Mouse (Mus musculus) Patski (cell line): Measurements from ENCODE around the gene Dscaml1. TPM values are rescaled to one million over a fixed set of nuclear protein-coding genes. Genes with fewer than 3 reads are reported as not detected.
A peak's percentile ranks its signal among the peaks of the same experiment; 100 is the strongest.

Source experiments
- ATAC-seq: fragments of 100-300 bp; one replicate; pipeline ENCODE4 v1.8.0; 2021
- CTCF ChIA-PET: fragments of 350-600 bp; sonication (Branson Sonifier 250); formaldehyde crosslinking; loops from one replicate; lab custom pipeline; 2022; ENCODE audit warnings: inconsistent platforms; lab: Charles Lee
- POLR2A ChIA-PET: fragments of 350-600 bp; sonication (Branson Sonifier 250); formaldehyde crosslinking; loops from one replicate; lab custom pipeline; 2022; ENCODE audit warnings: antibody characterized with exemption, inconsistent platforms; lab: Charles Lee
- DNase-seq: peaks from one replicate; pipeline ENCODE4 v3.0.0-alpha.2; 2011; ENCODE audit warnings: low read depth, low spot score
- H3K27me3 ChIP-seq: fragments of 371-371 bp; one replicate; pipeline ENCODE4 v1.5.1; 2021
- CTCF ChIP-seq: fragments of 100-300 bp; IDR thresholded peaks from one replicate; pipeline ENCODE4 v1.5.1; 2021
- in situ Hi-C: fragments of 300-500 bp; cut with MboI; formaldehyde crosslinking; loops from 3 replicates; pipeline ENCODE4 v1.11.1; 2018; ENCODE audit warnings: low pct_unique_long_range_greater_than_20kb, mixed read lengths
- polyA plus RNA-seq: library from polyadenylated mRNA; unstranded; gene quantifications from one replicate; pipeline ENCODE4 v1.2.3, GENCODE M21; 2021

The Dscaml1 gene
- polyA plus RNA-seq, 1 experiment from 2014 or later: 0.01 TPM

GRCm38 (mm10) chr9:45733246-45733645 lies 306.8 kb downstream of the Dscaml1 start:
- H3K27me3 ChIP-seq: peaks cover 29% of the 10 kb centered on the region
- TF ChIP-seq CTCF: no peak
- in situ Hi-C loops: no loop called here
- DNase-seq (no peak), ATAC-seq (no peak)
- CTCF ChIA-PET: no interaction called here
- POLR2A ChIA-PET: no interaction called here

- no peak for TF ChIP-seq CTCF
Measured at GRCm38 (mm10) chr9:45739001-45739701, 312.7 kb downstream of the Dscaml1 start.

GRCm38 (mm10) chr9:45739702-45740583 lies 313.5 kb downstream of the Dscaml1 start:
- peaks cover 29% of the 10 kb centered on the region for H3K27me3 ChIP-seq
- no peak for TF ChIP-seq CTCF
- no peak for DNase-seq
- ChIA-PET POLR2A (no interaction called here), CTCF (interaction anchor here (1.5 to 1.6 kb wide), 2 partner anchors 13 to 151 kb away, joined by 3 to 7 read pairs; no protein-coding TSS in a partner anchor)
- in situ Hi-C loops: no loop called here
- ATAC-seq: no peak

More at GRCm38 (mm10) chr9:45739001-45739701, 312.7 kb downstream of the Dscaml1 start:
- peaks cover 29% of the 10 kb centered on the region for H3K27me3 ChIP-seq
- ATAC-seq (no peak), DNase-seq (no peak)
- CTCF ChIA-PET: no interaction called here
- POLR2A ChIA-PET: no interaction called here
- in situ Hi-C loops: no loop called here

- ChIA-PET CTCF (interaction anchor here (1.5 to 1.6 kb wide), 2 partner anchors 12 to 151 kb away, joined by 3 to 7 read pairs; no protein-coding TSS in a partner anchor), POLR2A (no interaction called here)
- in situ Hi-C loops: no loop called here
- peaks cover 35% of the 10 kb centered on the region for H3K27me3 ChIP-seq
- ATAC-seq (no peak), DNase-seq (no peak)
- no peak for TF ChIP-seq CTCF
Measured at GRCm38 (mm10) chr9:45740584-45740980, 314.2 kb downstream of the Dscaml1 start.

- DNase-seq (no peak), ATAC-seq (no peak)
- ChIA-PET CTCF (no interaction called here), POLR2A (no interaction called here)
- no peak for TF ChIP-seq CTCF
- in situ Hi-C loops: no loop called here
- H3K27me3 ChIP-seq: peaks cover 45% of the 10 kb centered on the region
Measured at GRCm38 (mm10) chr9:45745451-45745850, 319.0 kb downstream of the Dscaml1 start.

- TF ChIP-seq CTCF: no peak
- DNase-seq (no peak), ATAC-seq (no peak)
- CTCF ChIA-PET: no interaction called here
- POLR2A ChIA-PET: no interaction called here
- in situ Hi-C loops: loop anchor here (5.0 kb wide), 1 partner anchor 163 kb away; no protein-coding TSS in a partner anchor
- H3K27me3 ChIP-seq: peaks cover 35% of the 10 kb centered on the region
Measured at GRCm38 (mm10) chr9:45749917-45750316, 323.5 kb downstream of the Dscaml1 start.

GRCm38 (mm10) chr9:45754452-45755091 lies 328.1 kb downstream of the Dscaml1 start:
- peak; percentile 84 for TF ChIP-seq CTCF
- in situ Hi-C loops: loop anchor here (5.0 kb wide), 1 partner anchor 167 kb away; no protein-coding TSS in a partner anchor
- ChIA-PET POLR2A (interaction anchor here (0.6 kb wide), 4 partner anchors 11 to 162 kb away, joined by 3 to 4 read pairs (median 4); no protein-coding TSS in a partner anchor), CTCF (interaction anchor here (0.7 to 2.4 kb wide), 8 partner anchors 8 to 343 kb away, joined by 3 to 23 read pairs (median 3); no protein-coding TSS in a partner anchor)
- ATAC-seq (no peak), DNase-seq (peak; percentile 22)
- H3K27me3 ChIP-seq: peaks cover 12% of the 10 kb centered on the region

- in situ Hi-C loops: no loop called here
- POLR2A ChIA-PET: no interaction called here
- ATAC-seq: no peak
Measured at GRCm38 (mm10) chr9:45766195-45766594, 339.8 kb downstream of the Dscaml1 start.

GRCm38 (mm10) chr9:45767155-45767554 lies 340.7 kb downstream of the Dscaml1 start:
- in situ Hi-C loops: no loop called here
- ChIA-PET CTCF (no interaction called here), POLR2A (no interaction called here)
- no peak for TF ChIP-seq CTCF
- no peaks in the 10 kb centered on the region for H3K27me3 ChIP-seq
- ATAC-seq: no peak
- DNase-seq: no peak

More at GRCm38 (mm10) chr9:45766195-45766594, 339.8 kb downstream of the Dscaml1 start:
- CTCF ChIA-PET: interaction anchor here (1.1 kb wide), 1 partner anchor 11 kb away, joined by 4 read pairs; no protein-coding TSS in a partner anchor
- TF ChIP-seq CTCF: no peak
- DNase-seq: no peak
- H3K27me3 ChIP-seq: no peaks in the 10 kb centered on the region

- ATAC-seq (no peak), DNase-seq (no peak)
- in situ Hi-C loops: no loop called here
Measured at GRCm38 (mm10) chr9:45768421-45768820, 342.0 kb downstream of the Dscaml1 start.

More at GRCm38 (mm10) chr9:45768421-45768820, 342.0 kb downstream of the Dscaml1 start:
- no peak for TF ChIP-seq CTCF
- ChIA-PET POLR2A (no interaction called here), CTCF (no interaction called here)
- H3K27me3 ChIP-seq: no peaks in the 10 kb centered on the region
